Mouse (Mus musculus): ENCODE results near the gene Pygl.

The Pygl gene

DNA sequence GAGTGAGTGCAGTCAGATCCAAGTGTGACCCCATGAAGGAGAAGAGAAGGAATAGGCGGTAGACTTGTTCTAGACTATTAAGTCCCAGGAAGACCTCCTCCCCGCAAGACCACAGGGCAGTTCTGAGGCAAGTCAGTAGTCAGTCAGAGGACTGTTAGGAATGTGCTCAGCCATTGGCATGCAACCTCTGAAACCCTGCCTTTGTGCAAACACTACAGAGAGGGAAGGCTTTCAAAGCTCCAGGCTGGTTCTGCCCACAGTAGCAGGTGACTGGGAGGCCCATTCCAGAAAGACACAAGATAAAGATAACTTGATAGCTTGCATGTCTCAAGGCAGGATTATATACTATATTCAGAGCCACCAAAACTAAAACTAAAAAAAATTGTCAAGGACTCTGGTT lies at the start of gene Pygl:
TSS of gene Pygl (minus strand) at position 195 of the 400 bp plus-strand sequence.
- DNase-seq: no peak

DNA sequence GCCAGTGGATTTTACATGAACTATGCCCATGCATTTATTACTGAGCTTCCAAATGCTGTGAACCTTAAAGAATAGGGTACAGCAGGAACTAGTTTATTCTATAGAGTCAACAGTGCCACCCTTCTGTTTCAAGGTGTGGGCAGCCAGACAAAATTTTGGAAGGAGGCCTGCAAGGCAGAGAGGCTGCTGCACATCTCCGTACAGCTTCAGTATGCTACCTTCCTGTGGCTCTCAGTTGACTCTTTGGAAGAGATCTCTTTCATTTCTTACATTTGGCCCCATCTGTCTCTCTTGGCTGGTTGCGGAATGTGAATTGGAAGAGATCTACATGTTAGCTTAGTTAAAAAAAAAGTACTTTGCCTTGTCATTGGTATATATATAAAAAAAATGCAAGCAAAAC lies 49.6 kb upstream of the Pygl start:
- no peak for DNase-seq

DNA sequence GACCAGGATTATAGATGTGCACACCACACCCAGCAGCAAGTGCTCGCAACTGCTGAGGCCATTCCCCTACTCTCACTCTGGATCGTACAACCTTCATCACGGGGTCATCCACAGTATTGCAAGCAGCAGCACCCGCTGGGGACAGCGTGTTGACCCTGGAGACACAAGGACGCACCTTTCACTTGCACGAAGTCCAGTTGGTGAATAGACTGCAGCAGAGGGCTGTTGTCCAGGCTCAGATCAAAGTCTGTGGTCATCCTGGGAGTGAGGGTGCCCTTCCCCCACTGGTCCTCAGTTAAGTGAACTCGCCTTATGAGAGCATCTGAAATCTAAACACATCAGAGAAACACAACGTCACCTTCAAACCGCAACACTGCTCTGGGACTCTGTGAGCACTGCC lies 49.1 kb upstream of the Pygl start:
- no peak for DNase-seq

DNA sequence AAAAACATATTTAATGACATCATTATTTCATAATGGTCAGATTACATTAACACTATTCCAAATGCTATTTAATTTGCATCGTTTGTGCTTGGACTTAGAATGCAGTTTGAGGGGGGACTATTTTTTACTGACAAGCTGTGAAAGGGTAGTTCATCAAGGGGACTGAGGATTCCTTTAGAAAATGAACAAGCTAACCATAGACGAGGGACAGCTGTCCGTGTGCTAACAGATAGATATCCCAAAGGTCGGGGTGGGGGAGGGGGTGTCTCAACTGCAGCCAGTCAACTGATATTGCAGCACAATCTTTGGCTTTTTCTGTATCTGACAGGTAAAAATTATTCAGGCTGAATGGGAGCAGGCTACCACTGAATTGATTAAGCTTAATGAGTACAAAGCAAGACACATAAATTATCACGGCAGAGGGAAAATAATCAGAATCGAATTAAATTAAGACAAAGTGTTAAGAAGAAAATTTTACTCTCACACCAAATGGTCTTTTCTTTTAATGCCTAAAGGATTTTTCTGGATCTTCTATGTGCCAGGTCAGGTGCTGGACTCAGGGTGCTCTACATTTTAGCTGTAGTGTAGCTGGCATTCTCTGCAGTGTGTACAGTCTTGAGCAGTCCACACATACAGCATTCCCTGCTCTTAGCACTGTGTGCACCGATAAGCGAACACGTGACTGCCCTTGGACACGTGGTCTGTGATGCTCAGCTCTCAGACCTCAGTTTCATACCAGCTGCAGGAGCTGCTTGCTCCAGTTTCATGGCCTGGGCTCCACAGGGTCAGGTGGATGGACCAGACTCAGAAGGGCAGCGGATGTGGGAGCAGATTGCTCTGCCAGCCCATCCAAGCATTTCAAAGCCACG lies 46.0 kb upstream of the Pygl start:
- no peak for DNase-seq

DNA sequence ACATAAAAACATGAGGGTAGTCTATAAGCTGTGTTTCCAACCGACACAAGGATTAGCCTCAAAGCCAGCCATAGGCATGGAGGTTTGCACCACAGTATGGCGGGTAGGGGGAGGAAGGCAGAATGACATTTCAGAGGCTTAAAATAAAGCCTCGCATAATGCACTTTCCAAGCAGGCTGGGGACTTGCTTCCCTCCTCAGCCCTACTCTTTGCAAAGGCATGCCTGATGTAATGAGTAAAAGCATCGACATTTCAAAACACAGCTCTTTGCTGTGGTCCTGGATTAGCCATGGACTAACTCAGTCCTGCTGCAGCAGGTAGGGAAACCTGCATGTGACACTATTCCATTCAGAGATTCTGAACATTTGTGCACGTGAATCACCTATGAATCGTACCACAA lies 38.4 kb upstream of the Pygl start:
- DNase-seq: no peak

DNA sequence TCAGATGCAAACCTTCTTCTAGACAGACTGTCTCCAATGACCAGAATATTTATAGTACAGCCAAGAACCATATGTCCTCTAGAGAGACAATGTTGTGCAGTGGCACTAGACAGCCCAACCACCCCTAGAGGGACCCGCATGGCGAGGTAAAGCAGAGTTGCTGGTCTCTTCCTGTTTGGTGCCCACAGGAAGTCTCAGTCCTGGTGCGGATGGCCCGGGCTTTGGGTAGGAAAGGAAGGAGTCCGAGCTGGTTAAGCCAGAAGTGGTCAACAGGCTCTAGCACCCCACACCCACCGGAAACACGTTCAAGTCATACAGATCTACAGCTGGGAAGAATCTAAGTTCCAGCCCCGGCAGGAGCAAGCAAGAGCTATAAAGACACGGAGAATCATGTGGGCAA lies 36.0 kb upstream of the Pygl start:
- no peak for DNase-seq

DNA sequence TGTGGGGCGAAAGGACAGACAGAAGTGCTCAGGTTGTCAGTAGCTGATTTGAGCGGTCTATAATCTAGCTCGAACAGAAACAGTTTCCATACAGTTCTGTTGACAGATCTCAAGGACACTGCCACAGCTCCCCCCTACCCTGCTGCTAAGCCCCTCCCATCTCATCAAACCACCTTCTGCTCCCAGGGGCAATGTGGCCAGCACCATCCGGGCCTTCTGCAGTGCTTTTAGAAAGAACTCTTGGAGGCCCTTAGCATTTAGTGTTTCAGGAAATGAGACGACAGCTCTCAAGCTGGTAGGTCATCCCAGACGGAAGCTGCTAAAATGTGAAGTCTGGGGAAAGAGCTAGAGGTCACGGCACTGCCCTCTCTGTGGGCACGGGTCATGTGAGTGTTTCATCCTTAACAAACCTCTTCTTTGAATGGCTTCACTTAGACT lies 35.2 kb upstream of the Pygl start:
- no peak for DNase-seq

DNA sequence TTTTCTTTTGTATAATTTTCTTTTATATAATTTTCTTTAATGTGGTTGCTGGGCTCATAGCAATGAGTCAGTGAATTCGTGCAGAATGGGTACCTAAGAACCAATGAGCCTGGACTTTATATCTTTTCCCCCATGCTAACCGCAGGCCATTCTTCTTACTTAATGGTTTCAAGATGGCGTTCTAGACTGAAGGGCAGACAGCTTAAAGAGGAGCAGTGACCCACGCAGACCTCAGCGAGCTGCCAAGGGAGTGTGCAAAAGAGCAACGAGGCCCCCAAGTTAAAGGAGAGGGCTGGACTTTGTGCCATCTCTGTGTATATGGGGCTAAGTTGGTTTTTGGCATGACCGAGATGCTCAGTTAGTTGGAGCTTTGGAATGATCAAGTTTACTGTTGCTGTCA lies 32.4 kb upstream of the Pygl start:
- DNase-seq: no peak

DNA sequence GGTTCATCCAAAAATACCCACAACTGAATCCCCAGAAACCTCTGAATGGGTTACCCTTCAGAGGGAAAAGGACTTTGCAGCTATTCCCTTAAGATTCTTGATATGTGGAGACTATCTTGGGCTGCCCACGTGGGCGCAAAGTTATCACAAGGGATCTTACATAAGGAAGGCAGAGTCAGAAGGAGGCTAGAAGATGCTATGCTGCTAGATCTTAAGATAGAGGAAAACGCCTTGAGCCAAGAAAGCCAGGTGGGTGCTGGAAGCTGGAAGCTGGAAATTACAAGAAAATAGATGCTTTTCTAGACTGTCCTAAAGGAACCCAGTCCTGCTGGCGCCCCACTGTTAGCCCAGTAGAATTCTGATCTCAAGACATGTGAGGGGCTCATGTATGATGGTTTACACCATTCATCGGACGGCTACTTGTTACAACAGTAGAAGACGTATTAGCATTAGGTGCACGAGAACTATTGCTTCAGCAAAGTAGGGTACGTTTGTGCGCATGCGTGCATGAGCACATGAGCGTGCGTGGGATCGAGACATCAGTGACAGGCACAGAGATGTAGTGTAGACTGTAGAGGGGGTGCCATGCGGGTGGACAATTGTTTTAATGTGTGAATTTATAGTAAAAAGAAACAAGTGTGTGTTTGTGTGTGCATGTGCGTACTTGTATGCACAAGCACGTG lies 31.1 kb upstream of the Pygl start:
- DNase-seq: no peak

DNA sequence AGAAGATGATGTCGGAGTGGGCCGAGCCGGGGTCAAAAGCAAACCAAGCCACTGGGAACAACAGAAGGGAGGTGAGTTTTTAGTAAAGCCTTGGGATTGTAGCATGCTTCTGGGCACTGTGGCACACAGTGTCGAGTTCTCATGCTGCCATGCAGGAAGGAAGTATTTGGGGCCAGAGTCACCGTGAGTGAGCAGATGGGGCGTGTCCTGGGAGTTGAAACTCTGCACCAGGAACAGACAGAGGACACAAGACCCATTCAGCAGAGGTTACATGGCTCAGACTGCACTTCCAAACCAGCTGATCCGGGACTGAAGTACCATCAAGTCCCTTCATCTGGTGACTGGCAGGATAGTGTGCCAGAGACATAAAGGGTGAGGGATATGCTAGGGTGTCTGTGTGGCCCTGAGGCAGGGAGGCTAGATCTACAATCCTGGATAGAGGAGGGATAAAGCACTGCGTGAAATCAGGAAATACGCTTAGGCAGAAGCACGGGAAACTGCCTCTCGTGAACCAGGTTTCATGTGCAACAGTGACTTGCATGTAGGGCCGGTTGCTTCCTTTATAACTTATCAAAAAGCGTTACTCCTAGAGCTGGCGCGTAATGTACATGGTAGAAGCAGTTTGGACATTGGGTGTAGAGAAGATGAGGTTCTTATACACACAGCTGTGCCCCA lies 20.1 kb upstream of the Pygl start:
- DNase-seq: no peak

DNA sequence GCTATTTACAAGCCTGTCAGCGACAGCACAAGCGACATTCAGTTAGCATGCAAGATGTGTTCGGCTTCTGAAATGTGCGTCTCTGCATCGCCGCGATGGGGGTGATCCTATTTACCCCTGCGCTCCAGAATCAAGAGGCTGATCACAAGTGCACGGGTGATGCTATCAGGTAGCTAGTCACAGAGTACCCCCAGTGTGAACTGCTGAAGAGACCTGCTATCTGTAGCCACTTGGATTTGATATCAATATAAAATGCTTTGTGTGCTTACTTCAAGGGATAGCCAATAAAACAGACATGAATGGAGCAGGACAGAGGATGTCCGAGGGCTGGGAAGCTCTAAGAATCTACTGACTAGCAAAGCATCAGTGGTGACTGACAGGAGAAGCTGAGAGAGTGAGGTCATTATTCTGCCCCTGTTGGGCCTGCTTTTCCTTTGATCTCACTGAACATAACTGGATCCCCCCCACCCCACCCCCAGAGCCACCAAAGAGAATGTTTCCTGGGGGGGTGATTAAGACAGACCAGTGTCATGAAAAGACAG lies 18.4 kb upstream of the Pygl start:
- DNase-seq: no peak

DNA sequence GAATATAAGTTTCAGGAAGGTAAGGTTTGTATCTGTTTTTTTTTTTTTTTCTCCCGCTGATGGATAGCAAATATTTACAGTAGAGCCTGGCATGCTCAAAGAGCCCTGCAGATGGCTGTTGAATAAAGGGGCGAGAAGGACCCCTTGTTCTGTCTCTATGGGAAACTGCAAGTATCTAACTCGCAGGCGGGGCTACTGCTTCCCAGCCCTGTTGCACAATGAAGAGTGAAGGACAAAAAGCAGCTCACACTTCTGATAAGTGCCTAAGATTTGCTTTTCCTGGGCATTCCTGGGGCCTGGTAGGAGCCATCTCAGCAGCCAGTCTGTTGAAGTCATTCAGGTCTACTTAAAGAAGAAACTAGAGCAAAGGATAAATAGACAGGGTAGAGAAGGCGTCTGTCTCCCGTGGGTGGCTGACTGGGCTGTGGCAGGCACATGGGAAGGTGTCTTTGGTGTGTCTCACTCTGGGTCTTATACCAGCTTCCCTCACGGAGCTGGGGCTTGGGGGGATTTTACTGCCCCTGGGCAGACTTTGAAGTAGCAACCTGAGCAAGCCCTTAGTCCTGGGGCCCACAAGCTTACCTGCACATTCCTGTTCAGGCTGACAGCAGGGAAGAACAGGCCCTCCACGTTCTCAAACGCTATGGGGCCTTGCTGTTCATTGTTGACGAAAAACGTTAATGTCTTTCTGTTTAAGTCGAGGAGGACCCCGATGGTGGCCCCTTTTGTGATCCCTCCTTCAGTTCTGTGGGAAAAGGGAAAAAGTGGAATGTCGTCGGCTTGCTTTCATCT lies 16.6 kb upstream of the Pygl start:
- DNase-seq: no peak

DNA sequence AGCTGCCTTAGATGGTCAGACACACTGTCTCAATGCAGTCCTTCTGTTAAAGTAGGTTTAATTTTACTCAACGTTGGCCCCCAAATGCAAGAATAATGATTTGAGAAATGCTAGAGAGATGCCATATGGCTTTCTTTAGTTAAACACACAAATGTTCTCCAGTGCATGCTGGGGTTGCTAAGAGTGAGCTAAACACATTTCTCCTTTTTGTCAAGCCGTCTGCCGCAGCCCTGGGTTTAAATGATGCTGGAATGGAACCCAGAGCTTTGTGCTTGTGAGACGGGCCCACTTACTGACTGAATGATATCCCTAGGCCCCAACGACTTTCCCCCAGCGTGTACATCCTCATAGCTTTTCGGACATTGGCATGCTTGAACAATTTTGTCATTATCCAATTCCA lies 11.3 kb upstream of the Pygl start:
- DNase-seq: no peak

DNA sequence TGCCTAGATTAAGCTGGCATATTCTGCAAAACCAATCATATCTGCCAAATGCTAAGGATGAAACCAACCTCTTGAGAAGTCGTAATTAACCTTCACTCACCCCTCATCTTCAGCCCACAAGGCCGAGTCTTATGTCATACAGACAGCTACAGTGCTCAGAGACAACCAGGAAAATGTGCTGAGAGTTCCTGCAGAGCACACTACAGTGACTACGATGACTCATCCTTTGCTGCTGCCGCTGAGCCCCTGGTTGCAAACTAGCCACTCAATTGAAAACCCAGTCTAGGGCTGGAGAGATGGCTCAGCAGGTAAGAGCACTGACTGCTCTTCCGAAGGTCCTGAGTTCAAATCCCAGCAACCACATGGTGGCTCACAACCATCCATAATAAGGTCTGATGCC lies 8.5 kb upstream of the Pygl start:
- no peak for DNase-seq

DNA sequence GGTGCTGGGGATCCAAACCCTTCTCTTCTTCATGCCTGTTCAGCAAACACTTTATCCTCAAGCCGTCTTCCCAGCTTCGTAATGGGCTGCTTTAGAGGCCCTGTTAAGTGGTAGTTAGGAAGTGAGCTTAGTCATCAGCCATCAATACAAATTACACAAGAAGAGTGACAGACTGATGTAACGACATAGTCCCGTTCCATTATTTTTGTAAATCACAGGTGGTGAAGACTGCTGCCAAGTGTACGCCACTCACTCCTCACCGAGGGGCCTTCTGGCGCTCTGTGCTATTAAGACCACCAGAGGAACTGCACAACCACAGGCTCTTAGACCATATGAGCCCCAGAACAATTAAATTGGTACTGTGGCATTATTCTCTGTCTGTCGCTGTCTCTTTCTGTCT lies 7.3 kb upstream of the Pygl start:
- peak; percentile 34 to 38 for DNase-seq

DNA sequence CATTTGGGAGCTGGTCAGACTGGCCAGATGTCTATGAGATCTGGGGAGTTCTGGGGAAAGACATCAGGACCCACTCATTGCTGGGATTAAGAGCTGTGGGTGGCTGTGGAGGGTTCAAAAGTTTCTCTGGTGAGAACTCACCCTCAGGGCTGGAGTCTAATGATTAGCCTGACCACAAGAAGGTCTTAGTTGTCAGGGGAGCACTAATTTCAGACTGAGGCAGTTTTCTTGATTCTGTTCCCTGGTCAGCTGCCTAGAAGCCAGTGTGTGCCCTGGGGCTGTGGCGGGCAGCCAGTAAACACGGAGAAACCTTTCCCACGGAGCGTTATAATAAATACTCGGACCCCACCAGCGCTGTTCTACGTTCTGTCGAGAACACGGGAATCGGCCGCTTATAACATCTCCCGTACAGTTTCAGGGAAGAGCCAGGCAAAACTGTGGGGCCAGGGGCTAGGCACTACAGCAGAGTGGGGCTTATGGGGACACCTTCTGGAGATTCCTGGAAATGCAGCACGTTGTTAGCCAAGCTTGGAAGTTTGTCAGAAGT lies 3.7 kb upstream of the Pygl start:
- DNase-seq: peak; percentile 87 to 91

DNA sequence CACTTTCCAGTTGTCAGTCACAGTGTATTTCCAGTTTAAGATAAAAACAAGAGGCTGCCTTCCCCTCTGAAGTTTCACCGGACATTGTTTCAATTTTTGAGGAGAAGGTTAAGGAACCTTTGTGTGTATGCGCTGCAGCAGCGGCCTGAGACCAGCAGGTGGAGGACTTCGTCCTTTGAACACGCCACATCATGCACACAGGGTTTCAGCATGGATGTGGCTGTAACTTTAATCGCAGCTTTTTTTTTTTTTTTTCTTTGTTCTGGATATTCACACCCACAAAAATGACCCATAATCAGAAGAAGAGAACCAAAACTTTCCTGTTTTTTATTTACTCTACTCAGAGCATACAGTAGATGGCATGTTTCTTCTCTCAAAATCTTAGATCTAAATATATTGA lies 3.1 kb upstream of the Pygl start:
- DNase-seq: peak; percentile 70 to 71

DNA sequence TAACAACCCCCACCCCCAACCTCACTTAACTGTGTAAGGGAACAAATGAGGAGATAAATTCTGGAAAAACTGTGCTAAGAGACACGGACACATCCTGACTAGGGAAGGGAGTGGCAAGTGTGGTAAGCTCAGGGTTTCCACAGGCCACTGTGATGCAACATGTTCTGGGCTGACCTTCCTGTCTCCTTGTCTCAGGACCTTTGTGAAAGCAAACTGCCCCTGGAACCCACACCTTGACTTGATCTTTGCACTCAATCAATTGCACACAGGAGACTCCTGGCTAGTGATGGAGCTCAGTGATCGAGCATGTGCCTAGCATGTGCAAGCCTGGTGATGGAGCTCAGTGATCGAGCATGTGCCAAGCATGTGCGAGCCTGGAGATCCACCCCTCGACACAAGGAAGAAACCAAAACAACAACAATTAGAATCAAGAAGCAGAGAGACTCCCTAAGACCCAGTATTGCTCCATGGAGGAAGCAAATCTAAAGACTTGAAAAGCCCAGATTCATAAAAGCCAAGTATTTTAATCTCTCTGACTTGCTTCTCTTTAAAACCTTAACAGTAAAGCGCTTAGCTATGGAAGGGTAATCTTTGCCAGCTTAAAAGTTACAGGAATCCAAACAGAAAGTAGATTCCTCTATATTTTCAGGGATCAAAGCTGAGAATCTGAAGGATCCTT lies 2.5 kb upstream of the Pygl start:
- no peak for DNase-seq

DNA sequence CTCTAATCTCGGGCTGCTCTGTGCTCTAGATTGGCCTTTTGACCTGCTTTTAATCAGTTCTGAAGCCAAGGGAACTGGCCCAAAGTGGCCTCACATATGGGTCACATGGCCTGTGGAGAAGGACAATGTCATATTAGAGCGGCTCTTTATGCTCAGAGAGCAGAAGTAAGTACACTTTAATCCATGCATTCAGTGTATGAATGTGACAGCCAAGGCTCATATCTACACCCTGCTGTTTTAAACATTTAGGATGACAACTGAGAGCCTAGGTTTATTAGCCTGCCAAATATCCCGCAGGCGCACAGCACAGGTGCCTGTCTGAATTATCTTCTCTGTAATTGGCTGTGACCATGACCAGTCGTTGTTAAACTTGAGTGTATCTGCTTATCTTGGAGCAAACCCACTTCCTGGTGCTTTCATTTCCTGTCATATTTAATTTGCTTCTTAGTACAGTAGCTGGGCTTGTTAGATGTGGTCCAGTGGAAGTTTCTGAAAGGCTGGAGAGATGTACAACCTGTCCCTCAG lies 794 bp upstream of the Pygl start:
- DNase-seq: peak in 1 of 2 experiments; percentile 33

DNA sequence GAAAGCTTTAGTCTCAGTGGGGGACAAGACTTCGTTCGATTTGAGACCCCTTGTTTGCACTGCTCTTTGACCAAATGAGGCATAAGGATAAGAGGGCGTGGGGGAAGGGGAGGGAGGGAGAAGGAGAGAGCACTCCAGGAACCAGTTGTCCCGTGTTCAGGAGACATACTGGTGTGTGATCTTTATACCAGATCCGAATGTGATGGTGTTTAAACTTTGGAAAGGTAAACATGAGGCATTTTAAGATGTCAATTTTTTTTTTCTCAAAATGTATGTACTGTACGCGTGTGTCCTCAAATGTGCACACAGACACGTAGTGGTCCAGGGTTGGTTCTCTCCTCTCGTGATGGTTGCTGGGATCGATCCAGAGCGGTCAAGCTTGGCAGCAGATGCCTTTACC lies 3.1 kb downstream of the Pygl start:
- DNase-seq: no peak

DNA sequence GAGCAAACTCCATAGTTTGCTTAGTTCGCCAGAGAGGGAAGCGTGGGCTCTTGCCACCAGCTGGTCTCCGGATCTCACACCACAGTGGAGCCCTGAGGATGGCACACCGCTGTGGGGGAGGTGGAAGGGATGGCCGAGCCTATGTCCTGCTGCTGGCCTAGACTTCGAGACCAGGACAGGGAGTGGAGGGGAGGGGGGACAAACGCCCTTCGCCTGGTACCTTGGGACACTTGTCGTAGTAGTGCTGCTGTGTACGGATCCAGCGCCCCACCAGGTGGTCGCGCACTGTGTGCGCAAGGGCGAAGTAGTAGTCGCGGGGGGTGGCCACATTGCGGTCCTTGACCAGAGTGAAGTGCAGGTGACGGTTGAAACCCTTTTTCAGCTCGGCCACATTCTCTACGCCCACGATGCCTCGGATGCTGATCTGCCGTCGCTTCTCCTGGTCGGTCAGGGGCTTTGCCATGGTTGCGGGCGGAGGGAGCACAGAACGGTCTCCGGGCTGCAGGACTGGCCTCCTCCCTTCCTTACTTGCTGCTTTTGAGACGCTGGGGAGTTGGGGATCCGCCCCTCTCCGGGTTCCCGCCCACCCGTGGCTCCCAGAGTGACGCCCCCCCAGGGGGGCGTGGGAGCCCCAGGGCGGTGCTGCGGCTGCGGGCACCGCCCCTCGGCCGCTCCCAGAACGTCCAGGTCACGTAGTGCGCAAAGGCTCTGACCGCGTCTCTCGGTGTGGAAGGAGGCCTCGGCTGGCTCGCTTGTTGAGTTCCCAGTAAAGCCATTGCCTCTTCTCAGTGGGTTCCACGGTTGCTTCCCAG lies 4.0 kb downstream of the Pygl start:
- DNase-seq: peak; percentile 34 to 41
